In genomic region chr12:28237041-28237440, GRCm38 (mm10) we compare ENCODE assay signal across 17 mouse cellular contexts.
"Had no signal": no experiment of that assay in that cellular context is flagged by ENCODE, and none has a peak within 500 bp of the region (broad histone marks: within the 10 kb centered on the region; RNA-seq: fewer than 3 reads in every experiment).

No protein-coding gene starts in this region.

- H3K36me3 ChIP-seq: kidney, embryonic 15.5 days; limb, embryonic 10.5 days; liver, embryonic 15.5 days; midbrain, embryonic 12.5 days; neural tube, embryonic 13.5 days had no signal

- H3K9me3 ChIP-seq: kidney, embryonic 15.5 days; limb, embryonic 10.5 days; liver, embryonic 15.5 days; midbrain, embryonic 12.5 days; neural tube, embryonic 13.5 days had no signal

- H3K4me2 ChIP-seq: kidney, embryonic 15.5 days; liver, embryonic 11.5 days; liver, embryonic 15.5 days; lung, embryonic 14.5 days; midbrain, embryonic 12.5 days; neural tube, embryonic 13.5 days had no signal

- H3K4me1 ChIP-seq: kidney, embryonic 15.5 days; liver, embryonic 15.5 days; midbrain, embryonic 12.5 days; neural tube, embryonic 13.5 days had no signal

- H3K27me3 ChIP-seq: kidney, embryonic 15.5 days; liver, embryonic 15.5 days; midbrain, embryonic 12.5 days; neural tube, embryonic 13.5 days had no signal

- ATAC-seq: midbrain, embryonic 16.5 days had no signal

- DNase-seq: kidney, adult 2 months; kidney, postnatal 14 days; lung, embryonic 14.5 days; lung, postnatal 10 days; lung, postnatal 4 days; retina, postnatal 1 day; right cerebral cortex, postnatal 4 days; spleen, adult 18-20 months; thymus, adult 18-20 months; thymus, postnatal 14 days had no signal

- H3K9ac ChIP-seq: kidney, embryonic 15.5 days; liver, embryonic 15.5 days; lung, embryonic 14.5 days; midbrain, embryonic 12.5 days; neural tube, embryonic 13.5 days had no signal

- H3K27ac ChIP-seq: kidney, embryonic 15.5 days; limb, embryonic 10.5 days; liver, embryonic 15.5 days; midbrain, embryonic 12.5 days; neural tube, embryonic 13.5 days had no signal

- H3K4me3 ChIP-seq: kidney, embryonic 15.5 days; limb, embryonic 10.5 days; liver, embryonic 15.5 days; midbrain, embryonic 12.5 days; neural tube, embryonic 13.5 days had no signal
